ENCODE assay signal across 8 mouse cellular contexts in the genomic region with DNA sequence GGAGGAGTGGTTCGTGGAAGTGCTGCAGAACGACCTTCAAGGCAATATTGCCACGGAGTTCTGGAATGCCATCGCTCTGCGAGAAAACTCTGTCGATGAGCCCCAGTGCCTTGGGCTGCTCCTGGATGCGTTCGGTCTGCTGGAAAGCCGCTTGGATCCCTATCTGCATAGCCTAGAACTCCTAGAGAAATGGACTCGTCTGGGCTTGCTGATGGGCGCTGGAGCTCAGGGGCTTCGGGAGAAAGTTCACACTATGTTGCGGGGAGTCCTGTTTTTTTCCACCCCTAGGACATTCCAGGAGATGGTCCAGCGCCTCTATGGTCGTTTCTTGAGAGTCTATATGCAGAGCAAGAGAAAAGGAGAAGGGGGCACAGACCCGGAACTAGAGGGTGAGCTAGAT. TPM values are rescaled to one million over a fixed set of nuclear protein-coding genes. Genes with fewer than 3 reads are reported as not detected.
A peak's percentile ranks its signal among the peaks of the same experiment; 100 is the strongest.
DNase-seq lines count a peak whose midpoint lies in the region; ATAC-seq and TF ChIP-seq lines count a peak whose summit lies in the region.

No protein-coding gene starts in this region.

- H3K4me2 ChIP-seq in kidney, postnatal 0 days (ENCODE audit: low read length), result peak overlapping the region; percentile 73
- H3K4me2 ChIP-seq in embryonic facial prominence, embryonic 11.5 days (ENCODE audit: low read depth, low read length), result peak overlapping the region; percentile 90
- H3K4me2 ChIP-seq in hindbrain, embryonic 15.5 days, result peak overlapping the region; percentile 97
- peak overlapping the region; percentile 99 for H3K4me2 ChIP-seq in midbrain, embryonic 16.5 days (ENCODE audit: low read length)

- DNase-seq in kidney, postnatal 0 days (ENCODE audit: low spot score), result no peak
- DNase-seq in kidney, adult 11 months, result no peak
- no peak for DNase-seq in embryonic facial prominence, embryonic 11.5 days (ENCODE audit: low spot score)
- no peak for DNase-seq in layer of hippocampus, adult 9-10 months (ENCODE audit: low spot score)
- no peak for DNase-seq in ovary, postnatal 10 days (ENCODE audit: low spot score)
- no peak for DNase-seq in c-Kit-positive CD71-positive TER-119-positive erythroid progenitor cells, embryonic 14.5 days (ENCODE audit: low spot score)

- peaks cover 19% of the 10 kb centered on the region for H3K4me1 ChIP-seq in kidney, postnatal 0 days (replicated peaks; ENCODE audit: insufficient read depth, low read length)
- peaks cover 4% of the 10 kb centered on the region; the same call in 1 of the 2 replicates for H3K4me1 ChIP-seq in embryonic facial prominence, embryonic 11.5 days (ENCODE audit: control insufficient read depth, insufficient read depth, low read length)
- H3K4me1 ChIP-seq in hindbrain, embryonic 15.5 days (replicated peaks), result peaks cover 46% of the 10 kb centered on the region
- H3K4me1 ChIP-seq in midbrain, embryonic 16.5 days (ENCODE audit: control insufficient read depth, insufficient read depth, low read length), result peaks cover 28% of the 10 kb centered on the region

- peak overlapping the region; percentile 59 for H3K4me3 ChIP-seq in kidney, postnatal 0 days (replicated peaks; ENCODE audit: low read depth, low read length)
- H3K4me3 ChIP-seq in embryonic facial prominence, embryonic 11.5 days (ENCODE audit: low read depth, low read length), result peak overlapping the region; percentile 94
- peak overlapping the region; percentile 87 for H3K4me3 ChIP-seq in hindbrain, embryonic 15.5 days
- H3K4me3 ChIP-seq in midbrain, embryonic 16.5 days (ENCODE audit: low read depth, low read length), result peak overlapping the region; percentile 89

- no peaks in the 10 kb centered on the region for H3K27me3 ChIP-seq in kidney, postnatal 0 days (ENCODE audit: insufficient read depth, low read length)
- no peaks in the 10 kb centered on the region for H3K27me3 ChIP-seq in embryonic facial prominence, embryonic 11.5 days (ENCODE audit: control insufficient read depth, insufficient read depth, low read length)
- no peaks in the 10 kb centered on the region for H3K27me3 ChIP-seq in hindbrain, embryonic 15.5 days
- H3K27me3 ChIP-seq in midbrain, embryonic 16.5 days (ENCODE audit: control insufficient read depth, insufficient read depth, low read depth, low read length), result no peaks in the 10 kb centered on the region

- 0 out of 2 replicates have a peak overlapping the region, but pooled peaks have one; percentile 51 for H3K27ac ChIP-seq in kidney, postnatal 0 days
- no peak overlapping the region for H3K27ac ChIP-seq in embryonic facial prominence, embryonic 11.5 days (replicated peaks; ENCODE audit: low read depth, low read length)
- H3K27ac ChIP-seq in hindbrain, embryonic 15.5 days (replicated peaks), result peak overlapping the region; percentile 79
- peak overlapping the region; percentile 73 for H3K27ac ChIP-seq in midbrain, embryonic 16.5 days (ENCODE audit: low read length)

- peaks cover 59% of the 10 kb centered on the region for H3K36me3 ChIP-seq in kidney, postnatal 0 days (ENCODE audit: insufficient read depth, low read length)
- H3K36me3 ChIP-seq in embryonic facial prominence, embryonic 11.5 days (replicated peaks; ENCODE audit: control insufficient read depth, insufficient read depth, low read depth, low read length), result peaks cover 10% of the 10 kb centered on the region
- H3K36me3 ChIP-seq in hindbrain, embryonic 15.5 days, result peaks cover 61% of the 10 kb centered on the region
- peaks cover 28% of the 10 kb centered on the region for H3K36me3 ChIP-seq in midbrain, embryonic 16.5 days (ENCODE audit: control insufficient read depth, insufficient read depth, low read length)

- TF ChIP-seq CTCF in kidney, postnatal 0 days (IDR thresholded peaks at IDR 0.05; ENCODE audit: low read depth), result no peak

- 27% methylated on average over 16 of the region's 16 CpGs for WGBS in kidney, postnatal 0 days
- 42% methylated on average over 16 of the region's 16 CpGs for WGBS in embryonic facial prominence, embryonic 11.5 days
- WGBS in hindbrain, embryonic 15.5 days, result 42% methylated on average over 16 of the region's 16 CpGs
- WGBS in midbrain, embryonic 16.5 days, result 42% methylated on average over 16 of the region's 16 CpGs

- H3K9me3 ChIP-seq in kidney, postnatal 0 days (replicated peaks; ENCODE audit: low read length), result no peaks in the 10 kb centered on the region
- H3K9me3 ChIP-seq in embryonic facial prominence, embryonic 11.5 days (replicated peaks; ENCODE audit: control insufficient read depth, low read length), result no peaks in the 10 kb centered on the region
- no peaks in the 10 kb centered on the region for H3K9me3 ChIP-seq in hindbrain, embryonic 15.5 days
- H3K9me3 ChIP-seq in midbrain, embryonic 16.5 days (replicated peaks; ENCODE audit: control insufficient read depth, low read length, poor library complexity, severe bottlenecking), result no peaks in the 10 kb centered on the region

- H3K9ac ChIP-seq in kidney, postnatal 0 days (ENCODE audit: low read depth, low read length), result peak overlapping the region; percentile 70
- peak overlapping the region; percentile 87 for H3K9ac ChIP-seq in embryonic facial prominence, embryonic 11.5 days (replicated peaks; ENCODE audit: low read length)
- peak overlapping the region; percentile 91 for H3K9ac ChIP-seq in hindbrain, embryonic 15.5 days
- H3K9ac ChIP-seq in midbrain, embryonic 16.5 days (ENCODE audit: low read depth, low read length), result peak overlapping the region; percentile 94

- no peak for ATAC-seq in kidney, postnatal 0 days (replicated peaks; ENCODE audit: low FRiP score, low read depth)
- no peak for ATAC-seq in embryonic facial prominence, embryonic 11.5 days (replicated peaks; ENCODE audit: insufficient number of reproducible peaks, low FRiP score, low TSS enrichment, low read depth)
- no peak for ATAC-seq in hindbrain, embryonic 15.5 days (ENCODE audit: low FRiP score, low read depth)
- ATAC-seq in midbrain, embryonic 16.5 days, result no peak

RNA-seq across cellular contexts. Expression of a gene that starts 0.7 kb away (rescaled TPM):
- 79.4 and 84.0 TPM in 2 replicates for polyA plus RNA-seq in kidney, postnatal 0 days (2015; fragmentation: Nextera tagmentation; extraction: Ambion mirVana)
- polyA plus RNA-seq in embryonic facial prominence, embryonic 11.5 days (2014; fragmentation: Nextera tagmentation; extraction: Ambion mirVana), result 111 and 113 TPM in 2 replicates
- polyA plus RNA-seq in hindbrain, embryonic 15.5 days (2015; fragmentation: Nextera tagmentation; extraction: Ambion mirVana), result 139 and 143 TPM in 2 replicates
- polyA plus RNA-seq in midbrain, embryonic 16.5 days (2015; fragmentation: Nextera tagmentation; extraction: Ambion mirVana), result 141 and 144 TPM in 2 replicates

RNA-seq across cellular contexts. Expression of a gene that starts 0.8 kb away (rescaled TPM):
- 172 TPM in 2 replicates for polyA plus RNA-seq in kidney, postnatal 0 days (2015; fragmentation: Nextera tagmentation; extraction: Ambion mirVana)
- 253 and 254 TPM in 2 replicates for polyA plus RNA-seq in embryonic facial prominence, embryonic 11.5 days (2014; fragmentation: Nextera tagmentation; extraction: Ambion mirVana)
- polyA plus RNA-seq in hindbrain, embryonic 15.5 days (2015; fragmentation: Nextera tagmentation; extraction: Ambion mirVana), result 171 and 183 TPM in 2 replicates
- polyA plus RNA-seq in midbrain, embryonic 16.5 days (2015; fragmentation: Nextera tagmentation; extraction: Ambion mirVana), result 172 and 175 TPM in 2 replicates

RNA-seq across cellular contexts. Expression of a gene that starts 10.6 kb away (rescaled TPM):
- polyA plus RNA-seq in kidney, postnatal 0 days (2015; fragmentation: Nextera tagmentation; extraction: Ambion mirVana), result 17.1 and 18.0 TPM in 2 replicates
- polyA plus RNA-seq in embryonic facial prominence, embryonic 11.5 days (2014; fragmentation: Nextera tagmentation; extraction: Ambion mirVana), result 4.3 and 4.9 TPM in 2 replicates
- polyA plus RNA-seq in hindbrain, embryonic 15.5 days (2015; fragmentation: Nextera tagmentation; extraction: Ambion mirVana), result 17.1 and 21.5 TPM in 2 replicates
- polyA plus RNA-seq in midbrain, embryonic 16.5 days (2015; fragmentation: Nextera tagmentation; extraction: Ambion mirVana), result 15.6 and 15.9 TPM in 2 replicates

RNA-seq across cellular contexts. Expression of a gene that starts 14.9 kb away (rescaled TPM):
- not detected in 2 replicates for polyA plus RNA-seq in kidney, postnatal 0 days (2015; fragmentation: Nextera tagmentation; extraction: Ambion mirVana)
- not detected in 2 replicates for polyA plus RNA-seq in embryonic facial prominence, embryonic 11.5 days (2014; fragmentation: Nextera tagmentation; extraction: Ambion mirVana)
- not detected in 2 replicates for polyA plus RNA-seq in hindbrain, embryonic 15.5 days (2015; fragmentation: Nextera tagmentation; extraction: Ambion mirVana)
- not detected in 2 replicates for polyA plus RNA-seq in midbrain, embryonic 16.5 days (2015; fragmentation: Nextera tagmentation; extraction: Ambion mirVana)

RNA-seq across cellular contexts. Expression of a gene that starts 16.7 kb away (rescaled TPM):
- 0.29 and 0.48 TPM in 2 replicates for polyA plus RNA-seq in kidney, postnatal 0 days (2015; fragmentation: Nextera tagmentation; extraction: Ambion mirVana)
- polyA plus RNA-seq in embryonic facial prominence, embryonic 11.5 days (2014; fragmentation: Nextera tagmentation; extraction: Ambion mirVana), result not detected in 2 replicates
- 0.18 TPM in 1 of 2 replicates, not detected in the other for polyA plus RNA-seq in hindbrain, embryonic 15.5 days (2015; fragmentation: Nextera tagmentation; extraction: Ambion mirVana)
- not detected in 2 replicates for polyA plus RNA-seq in midbrain, embryonic 16.5 days (2015; fragmentation: Nextera tagmentation; extraction: Ambion mirVana)
